Mouse (Mus musculus): ENCODE measurements around the gene Dnah2.

- no peak for TF ChIP-seq CTCF (IDR thresholded peaks at IDR 0.05; ENCODE audit: insufficient read depth, low read length)
- no peak for TF ChIP-seq POLR2A (IDR thresholded peaks at IDR 0.05; ENCODE audit: borderline replicate concordance, extremely low read depth, low read depth, low read length)
Observed at GRCm38 (mm10) chr11:69540700-69541099, 8.2 kb downstream of the Dnah2 start.
